Mouse (Mus musculus) limb, embryonic 12.5 days (tissue): ENCODE measurements around the gene Cfap58. TPM values are rescaled to one million over a fixed set of nuclear protein-coding genes. Genes with fewer than 3 reads are reported as not detected.

Experiments
- ATAC-seq: fragments of 200-750 bp; cut with Nextera tagmentation; 2 replicates; pipeline ENCODE4 v1.8.0; 2017; ENCODE audit warnings: low read depth, moderate TSS enrichment; ENCODE audit not compliant: insufficient number of reproducible peaks, insufficient read depth, low FRiP score, low TSS enrichment
- H3K27ac ChIP-seq: fragments of 300-500 bp; sonication (generic); 2 replicates; pipeline ENCODE4 v1.5.1; 2016; ENCODE audit warnings: mild to moderate bottlenecking, moderate library complexity
- H3K27me3 ChIP-seq: fragments of 300-500 bp; sonication (generic); 2 replicates; pipeline ENCODE4 v1.6.1; 2016; ENCODE audit warnings: mild to moderate bottlenecking, moderate library complexity
- H3K36me3 ChIP-seq: fragments of 300-500 bp; sonication (generic); 2 replicates; pipeline ENCODE4 v1.6.1; 2016; ENCODE audit warnings: mild to moderate bottlenecking, moderate library complexity
- H3K4me1 ChIP-seq: fragments of 300-500 bp; sonication (generic); replicated peaks from 2 replicates; pipeline ENCODE4 v1.6.1; 2016
- H3K4me2 ChIP-seq: fragments of 300-500 bp; sonication (generic); 2 replicates; pipeline ENCODE4 v1.6.1; 2016; ENCODE audit warnings: mild to moderate bottlenecking, moderate library complexity
- H3K4me3 ChIP-seq: fragments of 300-500 bp; sonication (generic); replicated peaks from 2 replicates; pipeline ENCODE4 v1.5.1; 2016; ENCODE audit warnings: mild to moderate bottlenecking
- H3K9ac ChIP-seq: fragments of 300-500 bp; sonication (generic); replicated peaks from 2 replicates; pipeline ENCODE4 v1.6.1; 2016; ENCODE audit warnings: mild to moderate bottlenecking, moderate library complexity
- H3K9me3 ChIP-seq: fragments of 300-500 bp; sonication (generic); 2 replicates; pipeline ENCODE4 v1.6.1; 2016; ENCODE audit warnings: mild to moderate bottlenecking, moderate library complexity
- WGBS: fragments of 180-500 bp; shearing (Covaris S2); methylation state at CpG from one replicate; pipeline ENCODE4 v1.1.7; 2016; 5-methylcytosine and 5-hydroxymethylcytosine counted together
- polyA plus RNA-seq: library from polyadenylated mRNA; unstranded; fragments of >200 nt; fragmentation: Nextera tagmentation; extraction: Ambion mirVana; gene quantifications from 2 replicates; pipeline ENCODE4 v1.2.1, GENCODE M21; 2016

The Cfap58 gene
- polyA plus RNA-seq, 1 experiment from 2014 or later: 0.08 TPM

DNA sequence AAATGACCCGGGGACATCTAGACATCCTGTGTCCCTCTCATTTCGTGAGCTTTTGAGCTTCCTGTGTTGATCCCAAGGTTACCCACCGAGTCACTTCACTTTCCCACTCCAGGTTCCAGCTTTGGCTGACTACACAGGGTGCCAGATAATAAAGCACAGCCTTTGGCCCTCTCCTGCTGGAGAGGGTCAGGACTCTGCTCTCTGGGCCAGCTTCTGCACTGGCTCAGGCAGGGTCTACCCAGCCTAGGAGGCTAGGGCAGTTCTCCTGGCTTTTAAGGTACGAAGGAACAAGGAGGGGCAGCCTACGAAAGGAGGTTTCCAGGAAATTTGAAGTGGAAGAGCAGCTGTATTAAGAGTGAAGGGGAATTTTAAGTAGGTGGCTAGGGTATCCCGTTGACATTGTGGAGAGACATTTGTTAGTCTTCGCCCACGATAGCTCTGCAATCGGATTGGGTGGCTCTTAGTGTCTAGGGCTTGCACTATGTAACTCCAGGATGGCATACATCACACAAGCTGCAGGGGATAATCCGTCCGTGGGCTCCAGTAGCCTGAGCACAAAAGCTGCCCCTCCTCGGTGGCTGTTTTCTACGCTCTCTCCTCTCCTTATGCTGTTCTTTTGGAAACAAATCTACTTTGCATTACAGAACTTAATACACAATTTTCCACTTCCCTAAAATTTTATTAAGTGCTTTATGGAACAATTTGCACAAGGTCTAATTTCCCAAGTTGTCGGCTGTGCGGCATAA is 72.3 kb downstream of the Cfap58 start:
- Histone ChIP-seq H3K27me3 (peaks cover 3% of the 10 kb centered on the region), H3K9ac (no peak overlapping the region), H3K4me3 (no peak overlapping the region), H3K27ac (peak overlapping the region; percentile 68), H3K4me2 (no peak overlapping the region), H3K4me1 (peaks cover 15% of the 10 kb centered on the region), H3K9me3 (no peaks in the 10 kb centered on the region), H3K36me3 (no peaks in the 10 kb centered on the region)
- 0 out of 2 replicates have a peak, but pooled peaks have one; percentile 72 for ATAC-seq
- whole genome bisulfite sequencing: 64% methylated on average over 15 of the region's 15 CpGs

DNA sequence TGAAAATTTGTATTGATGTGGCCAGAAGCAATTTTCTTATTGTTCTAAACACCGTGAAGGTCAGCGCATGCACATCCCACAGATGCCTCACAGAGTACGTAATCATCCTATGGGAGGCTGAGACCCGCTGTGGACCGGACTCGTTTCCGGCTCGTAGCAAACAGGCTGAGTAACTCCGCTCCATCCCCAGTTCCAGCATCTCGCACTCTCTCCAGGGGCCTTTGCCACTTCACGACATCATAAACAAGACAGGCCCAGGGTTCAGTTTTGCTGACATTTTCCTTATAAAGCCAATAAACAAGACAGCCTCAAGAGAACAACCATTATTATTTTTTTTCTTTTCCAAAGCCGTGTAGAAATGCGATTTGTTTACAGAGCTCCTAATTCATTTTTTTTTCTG is 82.6 kb downstream of the Cfap58 start:
- no peaks in the 10 kb centered on the region for H3K36me3 ChIP-seq
- H3K4me2 ChIP-seq: no peak overlapping the region
- H3K9me3 ChIP-seq: no peaks in the 10 kb centered on the region
- ATAC-seq: no peak
- no peak overlapping the region for H3K27ac ChIP-seq
- no peak overlapping the region for H3K9ac ChIP-seq
- 48% methylated on average over 13 of the region's 13 CpGs for WGBS
- 0 out of 2 replicates have a peak, but pooled peaks cover 1% of the 10 kb centered on the region for H3K27me3 ChIP-seq
- no peak overlapping the region for H3K4me3 ChIP-seq
- peaks cover 7% of the 10 kb centered on the region; the same call in 1 of the 2 replicates for H3K4me1 ChIP-seq

DNA sequence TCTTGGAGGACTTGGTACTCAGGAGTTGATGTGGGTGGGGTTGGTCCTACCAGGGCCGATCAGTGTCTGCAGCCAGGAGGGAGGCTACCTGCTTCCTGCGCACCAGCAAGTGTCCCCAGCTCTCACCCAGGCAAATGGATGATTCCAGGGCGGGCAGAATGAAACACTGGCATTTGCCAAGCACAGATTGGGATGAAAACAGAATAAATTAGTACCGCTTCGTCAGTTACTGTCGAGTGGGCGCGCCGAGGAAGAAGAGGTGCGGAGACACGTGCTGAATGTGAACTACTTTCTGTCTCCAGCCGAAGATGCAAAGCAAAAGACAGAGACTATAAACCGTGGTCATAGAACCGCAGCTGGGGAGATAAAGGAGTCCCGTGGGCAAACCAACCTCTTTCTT is 84.0 kb downstream of the Cfap58 start:
- no peak overlapping the region for H3K4me2 ChIP-seq
- 0 out of 2 replicates have a peak, but pooled peaks cover 7% of the 10 kb centered on the region for H3K4me1 ChIP-seq
- no peak for ATAC-seq
- H3K27me3 ChIP-seq: 0 out of 2 replicates have a peak, but pooled peaks cover 6% of the 10 kb centered on the region
- H3K4me3 ChIP-seq: no peak overlapping the region
- WGBS: 87% methylated on average over 15 of the region's 15 CpGs
- no peak overlapping the region for H3K9ac ChIP-seq
- H3K36me3 ChIP-seq: no peaks in the 10 kb centered on the region
- H3K27ac ChIP-seq: no peak overlapping the region
- H3K9me3 ChIP-seq: no peaks in the 10 kb centered on the region

DNA sequence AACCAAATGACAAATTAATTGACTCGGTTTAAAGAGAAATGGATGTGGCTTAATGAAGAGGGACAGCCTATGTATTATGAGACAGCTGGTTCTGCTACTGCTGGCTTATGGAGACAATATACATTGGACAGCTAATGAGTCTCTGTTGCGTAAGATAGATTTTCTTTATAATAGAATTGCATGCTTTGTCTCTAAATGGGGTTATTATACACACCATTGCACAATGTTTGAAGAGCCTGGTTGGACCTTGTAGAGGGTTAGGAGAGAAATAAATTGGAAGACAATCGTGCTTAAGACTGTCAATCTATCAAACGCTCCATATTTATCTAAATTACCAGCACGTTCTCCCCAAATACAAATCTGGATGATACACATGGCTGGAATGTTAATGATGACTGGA is 85.3 kb downstream of the Cfap58 start:
- H3K27me3 ChIP-seq: 0 out of 2 replicates have a peak, but pooled peaks cover 6% of the 10 kb centered on the region
- no peak overlapping the region for H3K4me2 ChIP-seq
- no peak overlapping the region for H3K4me3 ChIP-seq
- 0 out of 2 replicates have a peak, but pooled peaks cover 7% of the 10 kb centered on the region for H3K4me1 ChIP-seq
- no peak overlapping the region for H3K27ac ChIP-seq
- no peaks in the 10 kb centered on the region for H3K9me3 ChIP-seq
- ATAC-seq: no peak
- H3K9ac ChIP-seq: no peak overlapping the region
- whole genome bisulfite sequencing: 91% methylated on average over 5 of the region's 5 CpGs
- H3K36me3 ChIP-seq: no peaks in the 10 kb centered on the region

DNA sequence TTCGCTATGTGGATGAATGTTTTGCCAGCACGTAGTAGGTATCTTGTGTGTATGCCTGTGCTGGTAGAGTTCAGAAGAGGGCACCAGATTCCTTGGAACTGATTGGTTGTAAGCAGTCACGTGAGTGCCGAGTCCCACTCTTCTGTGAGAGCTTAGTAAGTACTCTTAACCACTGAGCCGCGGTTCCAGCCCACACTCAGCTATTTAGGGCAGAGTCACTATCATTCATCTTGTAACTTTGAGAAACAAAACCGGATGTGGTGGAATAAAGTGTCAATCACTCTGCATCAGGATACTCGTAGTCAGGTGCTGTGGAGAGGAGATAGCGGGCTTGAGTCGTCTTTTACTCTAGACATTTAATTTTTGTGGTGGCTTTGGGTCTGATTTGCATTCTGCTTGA is 86.3 kb downstream of the Cfap58 start:
- H3K4me2 ChIP-seq: no peak overlapping the region
- H3K36me3 ChIP-seq: no peaks in the 10 kb centered on the region
- H3K9ac ChIP-seq: no peak overlapping the region
- H3K9me3 ChIP-seq: no peaks in the 10 kb centered on the region
- H3K27ac ChIP-seq: no peak overlapping the region
- 0 out of 2 replicates have a peak, but pooled peaks cover 6% of the 10 kb centered on the region for H3K27me3 ChIP-seq
- H3K4me3 ChIP-seq: no peak overlapping the region
- 0 out of 2 replicates have a peak, but pooled peaks cover 7% of the 10 kb centered on the region for H3K4me1 ChIP-seq
- ATAC-seq: no peak
- 87% methylated on average over 10 of the region's 10 CpGs for WGBS

DNA sequence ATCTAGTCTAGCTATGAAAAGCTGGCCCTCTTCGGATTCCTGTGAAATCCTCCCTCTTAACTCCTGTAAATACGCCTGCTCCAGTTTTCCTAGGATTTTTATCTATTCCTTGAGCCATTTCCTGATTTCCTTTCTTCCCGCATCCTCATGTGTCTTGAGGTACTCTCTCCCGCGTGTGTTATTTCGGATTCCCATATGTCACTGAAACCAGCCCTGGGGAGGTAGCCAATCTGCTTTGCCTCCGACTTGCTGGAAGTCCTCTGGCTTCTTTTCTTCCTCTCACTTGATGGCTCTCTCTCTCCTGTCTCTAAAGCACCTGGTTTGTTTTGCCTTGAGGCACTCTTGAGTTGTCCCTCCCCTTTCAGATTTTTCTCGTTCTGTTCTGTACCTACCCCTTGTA is 87.9 kb downstream of the Cfap58 start:
- no peak overlapping the region for H3K4me2 ChIP-seq
- no peak for ATAC-seq
- no peak overlapping the region for H3K27ac ChIP-seq
- no peaks in the 10 kb centered on the region for H3K36me3 ChIP-seq
- H3K4me1 ChIP-seq: no peaks in the 10 kb centered on the region
- H3K4me3 ChIP-seq: no peak overlapping the region
- H3K27me3 ChIP-seq: 0 out of 2 replicates have a peak, but pooled peaks cover 6% of the 10 kb centered on the region
- H3K9me3 ChIP-seq: no peaks in the 10 kb centered on the region
- H3K9ac ChIP-seq: no peak overlapping the region
- 84% methylated on average over 8 of the region's 8 CpGs for WGBS

DNA sequence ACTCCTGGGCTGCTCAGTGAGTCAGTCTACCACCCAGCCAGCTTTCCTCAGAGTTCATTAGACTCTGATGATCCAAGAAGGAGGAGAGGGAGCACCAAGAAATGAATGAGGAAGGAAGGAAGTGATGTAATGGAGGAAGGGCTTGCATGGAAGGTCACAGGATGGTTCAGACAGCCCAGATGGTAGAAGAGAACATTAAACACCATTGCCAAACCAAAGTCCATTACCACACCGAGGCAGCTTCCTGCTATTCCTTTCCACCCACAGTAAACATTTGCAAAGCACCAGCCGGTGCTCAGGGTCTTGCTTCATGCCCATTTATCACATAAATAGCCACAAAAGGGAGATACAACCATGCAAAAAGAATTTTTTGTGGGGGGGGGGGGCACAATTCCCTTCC is 89.4 kb downstream of the Cfap58 start:
- no peak for ATAC-seq
- no peaks in the 10 kb centered on the region for H3K9me3 ChIP-seq
- no peak overlapping the region for H3K4me3 ChIP-seq
- H3K4me2 ChIP-seq: no peak overlapping the region
- WGBS: 70% methylated on average over 2 of the region's 2 CpGs
- no peak overlapping the region for H3K27ac ChIP-seq
- H3K27me3 ChIP-seq: 0 out of 2 replicates have a peak, but pooled peaks cover 6% of the 10 kb centered on the region
- H3K4me1 ChIP-seq: no peaks in the 10 kb centered on the region
- no peaks in the 10 kb centered on the region for H3K36me3 ChIP-seq
- H3K9ac ChIP-seq: no peak overlapping the region

DNA sequence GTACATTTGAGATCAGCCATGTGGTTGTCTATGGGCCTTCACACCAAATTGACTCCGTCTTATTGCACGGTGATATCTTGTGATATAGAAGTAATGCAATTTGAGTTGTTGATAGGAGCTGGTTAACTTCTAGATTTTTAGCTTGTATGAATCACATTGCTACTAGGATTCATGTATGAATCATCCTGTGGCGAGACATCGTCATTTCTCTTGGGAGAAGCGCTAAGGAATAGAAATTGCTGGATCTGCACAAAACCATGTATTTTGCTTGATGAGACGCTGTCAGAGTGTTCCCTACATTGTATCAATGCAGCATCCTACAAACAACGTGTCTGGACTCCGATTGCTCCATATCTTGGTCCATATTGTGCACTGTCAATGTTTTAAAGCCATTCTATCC is 102.1 kb downstream of the Cfap58 start:
- Histone ChIP-seq H3K36me3 (no peaks in the 10 kb centered on the region), H3K9ac (no peak overlapping the region), H3K4me3 (no peak overlapping the region), H3K4me1 (peaks cover 8% of the 10 kb centered on the region; the same call in 1 of the 2 replicates), H3K9me3 (no peaks in the 10 kb centered on the region), H3K27ac (no peak overlapping the region), H3K27me3 (no peaks in the 10 kb centered on the region), H3K4me2 (no peak overlapping the region)
- ATAC-seq: no peak
- WGBS: 90% methylated on average over 8 of the region's 8 CpGs

DNA sequence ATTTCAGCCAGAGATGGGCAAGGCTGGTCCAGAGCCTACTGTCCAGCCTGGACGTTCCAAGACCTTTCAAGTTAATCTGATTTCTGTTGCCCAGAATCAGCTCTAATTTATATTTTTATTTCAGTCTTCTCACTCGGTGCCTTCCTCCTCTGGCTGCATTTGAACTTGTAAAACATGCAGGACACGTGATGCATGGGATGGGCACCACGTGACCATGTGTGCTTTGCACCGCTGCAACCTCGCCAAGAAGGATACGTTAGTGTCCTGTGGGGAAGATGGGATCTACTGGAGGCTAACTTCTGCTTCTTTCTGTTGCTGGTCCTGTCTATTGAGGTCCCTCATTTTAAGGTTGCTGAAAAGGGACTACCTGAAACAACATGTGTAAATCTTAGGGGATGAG is 109.8 kb downstream of the Cfap58 start:
- Histone ChIP-seq H3K4me3 (no peak overlapping the region), H3K27me3 (peaks cover 2% of the 10 kb centered on the region; the same call in 1 of the 2 replicates), H3K9me3 (no peaks in the 10 kb centered on the region), H3K36me3 (no peaks in the 10 kb centered on the region), H3K27ac (no peak overlapping the region), H3K4me2 (no peak overlapping the region), H3K4me1 (peaks cover 29% of the 10 kb centered on the region), H3K9ac (no peak overlapping the region)
- ATAC-seq: no peak
- 64% methylated on average over 7 of the region's 7 CpGs for WGBS

DNA sequence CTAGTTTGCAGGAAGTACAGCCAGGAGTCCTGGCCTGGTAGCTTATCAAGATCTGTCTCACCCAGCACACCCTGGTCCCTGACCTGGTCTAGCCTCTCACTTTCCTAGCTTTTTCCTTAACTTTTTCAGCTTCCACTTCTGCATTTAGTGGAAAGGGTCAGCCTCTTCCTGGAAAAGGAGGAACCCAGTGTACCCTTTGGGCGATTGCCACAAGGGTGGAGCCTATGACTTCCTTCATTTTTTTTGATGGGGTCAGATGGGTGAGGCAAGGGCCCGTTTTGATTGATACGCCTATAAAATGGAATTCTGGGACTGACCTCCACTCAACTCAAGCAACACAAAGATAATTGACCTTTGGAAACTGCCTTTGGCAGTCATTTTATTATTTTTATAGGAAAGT is 111.9 kb downstream of the Cfap58 start:
- 31% methylated on average over 3 of the region's 3 CpGs for WGBS
- Histone ChIP-seq H3K27me3 (peaks cover 8% of the 10 kb centered on the region; the same call in 1 of the 2 replicates), H3K4me1 (peaks cover 29% of the 10 kb centered on the region), H3K36me3 (no peaks in the 10 kb centered on the region), H3K9me3 (no peaks in the 10 kb centered on the region), H3K27ac (no peak overlapping the region; the same call in 1 of the 2 replicates), H3K9ac (no peak overlapping the region), H3K4me2 (no peak overlapping the region), H3K4me3 (no peak overlapping the region)
- ATAC-seq: no peak

DNA sequence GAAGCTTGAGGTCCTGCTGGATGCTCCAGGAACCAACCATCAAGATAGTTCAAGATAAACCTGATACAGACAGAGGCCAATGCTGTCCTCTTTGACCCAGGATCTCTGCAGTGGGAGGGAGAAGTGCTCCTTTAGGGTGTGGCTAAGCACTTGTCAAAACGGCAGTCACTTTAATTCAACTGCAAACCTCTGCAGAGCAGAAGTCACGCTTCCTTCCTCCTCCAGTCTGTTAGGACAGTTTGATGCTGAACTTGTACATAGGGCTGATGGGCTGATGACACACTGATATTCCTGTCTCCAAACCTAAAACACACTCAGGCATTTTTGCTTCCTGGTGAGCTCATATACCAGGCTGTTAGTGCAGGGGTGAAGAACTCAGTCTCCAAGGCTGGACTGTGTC is 125.8 kb downstream of the Cfap58 start:
- Histone ChIP-seq H3K27ac (no peak overlapping the region), H3K4me1 (peaks cover 15% of the 10 kb centered on the region), H3K4me2 (no peak overlapping the region), H3K9ac (no peak overlapping the region), H3K36me3 (no peaks in the 10 kb centered on the region), H3K27me3 (peaks cover 12% of the 10 kb centered on the region), H3K4me3 (no peak overlapping the region), H3K9me3 (no peaks in the 10 kb centered on the region)
- ATAC-seq: no peak
- WGBS: 39% methylated on average over 2 of the region's 2 CpGs
